ENCODE assay signal across 23 mouse cellular contexts in genomic region chr15:91928511-91928910, GRCm38 (mm10).
DNase-seq lines count a peak whose midpoint lies in the region; ATAC-seq lines count a peak whose summit lies in the region.
"Had no signal": no experiment of that assay in that cellular context is flagged by ENCODE, and none has a peak within 500 bp of the region (broad histone marks: within the 10 kb centered on the region; RNA-seq: fewer than 3 reads in every experiment).

No protein-coding gene starts in this region.

- H3K27me3 ChIP-seq in embryonic facial prominence, embryonic 14.5 days (replicated peaks; ENCODE audit: control insufficient read depth, insufficient read depth, low read length), result no peaks in the 10 kb centered on the region
- no peaks in the 10 kb centered on the region for H3K27me3 ChIP-seq in embryonic facial prominence, embryonic 10.5 days (replicated peaks; ENCODE audit: low read depth, poor library complexity, severe bottlenecking)
- no peaks in the 10 kb centered on the region for H3K27me3 ChIP-seq in forebrain, embryonic 16.5 days (replicated peaks; ENCODE audit: control insufficient read depth, insufficient read depth, low read length)
- H3K27me3 ChIP-seq in midbrain, embryonic 15.5 days (replicated peaks), result no peaks in the 10 kb centered on the region
- H3K27me3 ChIP-seq: CH12.LX; embryonic facial prominence, embryonic 15.5 days; heart, embryonic 15.5 days; intestine, embryonic 15.5 days; limb, embryonic 12.5 days; liver, embryonic 12.5 days had no signal

- no peak overlapping the region for H3K4me3 ChIP-seq in embryonic facial prominence, embryonic 14.5 days (ENCODE audit: low read depth, low read length)
- no peak overlapping the region for H3K4me3 ChIP-seq in embryonic facial prominence, embryonic 10.5 days
- no peak overlapping the region for H3K4me3 ChIP-seq in forebrain, embryonic 16.5 days (replicated peaks; ENCODE audit: low read length)
- H3K4me3 ChIP-seq in midbrain, embryonic 15.5 days, result no peak overlapping the region
- H3K4me3 ChIP-seq: embryonic facial prominence, embryonic 15.5 days; heart, embryonic 15.5 days; intestine, embryonic 15.5 days; limb, embryonic 12.5 days; liver, embryonic 12.5 days had no signal

- no peaks in the 10 kb centered on the region for H3K9me3 ChIP-seq in embryonic facial prominence, embryonic 14.5 days (ENCODE audit: control insufficient read depth, low read length)
- H3K9me3 ChIP-seq in embryonic facial prominence, embryonic 10.5 days, result no peaks in the 10 kb centered on the region
- no peaks in the 10 kb centered on the region for H3K9me3 ChIP-seq in forebrain, embryonic 16.5 days (ENCODE audit: control insufficient read depth, low read length)
- no peaks in the 10 kb centered on the region for H3K9me3 ChIP-seq in midbrain, embryonic 15.5 days
- H3K9me3 ChIP-seq: embryonic facial prominence, embryonic 15.5 days; heart, embryonic 15.5 days; intestine, embryonic 15.5 days; limb, embryonic 12.5 days; liver, embryonic 12.5 days had no signal

- intact Hi-C loops in left cerebral cortex, postnatal 4 days (cut with DNase I), result no loop called here

- H3K9ac ChIP-seq in embryonic facial prominence, embryonic 14.5 days (ENCODE audit: low read depth, low read length), result no peak overlapping the region
- H3K9ac ChIP-seq in forebrain, embryonic 16.5 days (replicated peaks; ENCODE audit: low read depth, low read length), result no peak overlapping the region
- no peak overlapping the region for H3K9ac ChIP-seq in midbrain, embryonic 15.5 days
- H3K9ac ChIP-seq: embryonic facial prominence, embryonic 15.5 days; heart, embryonic 15.5 days; intestine, embryonic 15.5 days; limb, embryonic 12.5 days; liver, embryonic 12.5 days; lung, embryonic 14.5 days had no signal

- ATAC-seq in embryonic facial prominence, embryonic 14.5 days (ENCODE audit: low read depth), result no peak
- 0 out of 2 replicates have a peak, but pooled peaks have one; percentile 15 for ATAC-seq in forebrain, embryonic 16.5 days
- ATAC-seq in midbrain, embryonic 15.5 days (replicated peaks), result 0 out of 2 replicates have a peak, but pooled peaks have one; percentile 30
- ATAC-seq: intestine, embryonic 15.5 days; liver, embryonic 12.5 days had no signal

- H3K4me2 ChIP-seq in embryonic facial prominence, embryonic 14.5 days (ENCODE audit: low read depth, low read length), result no peak overlapping the region
- H3K4me2 ChIP-seq in forebrain, embryonic 16.5 days (ENCODE audit: low read length), result no peak overlapping the region
- H3K4me2 ChIP-seq in midbrain, embryonic 15.5 days, result no peak overlapping the region
- H3K4me2 ChIP-seq: embryonic facial prominence, embryonic 15.5 days; heart, embryonic 15.5 days; intestine, embryonic 15.5 days; limb, embryonic 12.5 days; liver, embryonic 12.5 days; lung, embryonic 14.5 days had no signal

- DNase-seq in embryonic facial prominence, embryonic 14.5 days (ENCODE audit: low spot score), result peak; percentile 11
- DNase-seq in embryonic facial prominence, embryonic 10.5 days (ENCODE audit: low spot score), result no peak
- DNase-seq in left cerebral cortex, postnatal 4 days, result peak; percentile 21
- no peak for DNase-seq in left cerebral cortex, adult 8-10 months (ENCODE audit: low spot score in 2 of 2)
- DNase-seq in thymus, postnatal 14 days, result no peak
- DNase-seq: adrenal gland, postnatal 36 days; cerebellum, adult 18-20 months; cerebellum, postnatal 36 days; gastrocnemius, postnatal 36 days; kidney, postnatal 36 days; layer of hippocampus, adult 9-11 months; lung, embryonic 14.5 days; lung, postnatal 36 days; right cerebral cortex, postnatal 25 days; thymus, postnatal 4 days had no signal

- 57% methylated on average over 7 of the region's 7 CpGs for WGBS in embryonic facial prominence, embryonic 14.5 days
- WGBS in embryonic facial prominence, embryonic 10.5 days, result 81% methylated on average over 7 of the region's 7 CpGs
- 38% methylated on average over 7 of the region's 7 CpGs for WGBS in forebrain, embryonic 16.5 days
- 32% methylated on average over 7 of the region's 7 CpGs for WGBS in midbrain, embryonic 15.5 days

- H3K27ac ChIP-seq in embryonic facial prominence, embryonic 14.5 days (replicated peaks; ENCODE audit: low read depth, low read length), result no peak overlapping the region
- H3K27ac ChIP-seq in embryonic facial prominence, embryonic 10.5 days (replicated peaks), result no peak overlapping the region
- no peak overlapping the region for H3K27ac ChIP-seq in forebrain, embryonic 16.5 days (ENCODE audit: low read length)
- H3K27ac ChIP-seq in midbrain, embryonic 15.5 days, result no peak overlapping the region
- H3K27ac ChIP-seq: embryonic facial prominence, embryonic 15.5 days; heart, embryonic 15.5 days; intestine, embryonic 15.5 days; limb, embryonic 12.5 days; liver, embryonic 12.5 days had no signal

- no peaks in the 10 kb centered on the region for H3K36me3 ChIP-seq in embryonic facial prominence, embryonic 14.5 days (ENCODE audit: control insufficient read depth, insufficient read depth, low read length)
- no peaks in the 10 kb centered on the region for H3K36me3 ChIP-seq in embryonic facial prominence, embryonic 10.5 days (replicated peaks)
- no peaks in the 10 kb centered on the region for H3K36me3 ChIP-seq in forebrain, embryonic 16.5 days (ENCODE audit: control insufficient read depth, insufficient read depth)
- H3K36me3 ChIP-seq in midbrain, embryonic 15.5 days (replicated peaks), result no peaks in the 10 kb centered on the region
- H3K36me3 ChIP-seq: embryonic facial prominence, embryonic 15.5 days; heart, embryonic 15.5 days; intestine, embryonic 15.5 days; limb, embryonic 12.5 days; liver, embryonic 12.5 days had no signal

- no peaks in the 10 kb centered on the region for H3K4me1 ChIP-seq in embryonic facial prominence, embryonic 14.5 days (ENCODE audit: control insufficient read depth, insufficient read depth, low read length)
- H3K4me1 ChIP-seq in embryonic facial prominence, embryonic 10.5 days, result no peaks in the 10 kb centered on the region
- H3K4me1 ChIP-seq in forebrain, embryonic 16.5 days (replicated peaks; ENCODE audit: control insufficient read depth, insufficient read depth, low read length), result peaks cover 3% of the 10 kb centered on the region
- H3K4me1 ChIP-seq in midbrain, embryonic 15.5 days, result no peaks in the 10 kb centered on the region
- H3K4me1 ChIP-seq: embryonic facial prominence, embryonic 15.5 days; heart, embryonic 15.5 days; intestine, embryonic 15.5 days; limb, embryonic 12.5 days; liver, embryonic 12.5 days had no signal

Comparison
In these comparisons a context has a peak if more than half of its experiments do, and no peak if none do; other contexts are left out.
1. DNase-seq: peak in embryonic facial prominence, embryonic 14.5 days (single experiment) and left cerebral cortex, postnatal 4 days (single experiment); none in embryonic facial prominence, embryonic 10.5 days (single experiment), left cerebral cortex, adult 8-10 months (0 of 2) and thymus, postnatal 14 days (single experiment).